Mouse (Mus musculus) erythroid progenitor cell, adult 5-6 weeks (primary cell): ENCODE measurements around the gene Plcd1. TPM values are rescaled to one million over a fixed set of nuclear protein-coding genes. Genes with fewer than 3 reads are reported as not detected.
A peak's percentile ranks its signal among the peaks of the same experiment; 100 is the strongest.

Experiments used
- ATAC-seq: replicated peaks from 2 replicates; pipeline ENCODE4 v1.8.0; 2016; ENCODE audit warnings: moderate number of reproducible peaks, mild to moderate bottlenecking, moderate TSS enrichment, inconsistent platforms; ENCODE audit not compliant: poor library complexity, low FRiP score, severe bottlenecking
- total RNA-seq, 2 experiments: library from RNA; stranded (forward) in 1 of 2; stranded (reverse) in 1 of 2; fragments of 150-400 nt in 1 of 2; fragments of 186-747, 209-891 nt in 1 of 2; gene quantifications; 2 replicates each; pipeline versions ENCODE4 v1.2.3 to v1.2.4; 2015 to 2017; ENCODE audit warnings: low replicate concordance in 2 of 2

Plcd1 gene
- not detected in 2 replicates for total RNA-seq (2015; ENCODE audit: low replicate concordance)
- total RNA-seq (2017; ENCODE audit: low replicate concordance): not detected in 2 replicates

DNA sequence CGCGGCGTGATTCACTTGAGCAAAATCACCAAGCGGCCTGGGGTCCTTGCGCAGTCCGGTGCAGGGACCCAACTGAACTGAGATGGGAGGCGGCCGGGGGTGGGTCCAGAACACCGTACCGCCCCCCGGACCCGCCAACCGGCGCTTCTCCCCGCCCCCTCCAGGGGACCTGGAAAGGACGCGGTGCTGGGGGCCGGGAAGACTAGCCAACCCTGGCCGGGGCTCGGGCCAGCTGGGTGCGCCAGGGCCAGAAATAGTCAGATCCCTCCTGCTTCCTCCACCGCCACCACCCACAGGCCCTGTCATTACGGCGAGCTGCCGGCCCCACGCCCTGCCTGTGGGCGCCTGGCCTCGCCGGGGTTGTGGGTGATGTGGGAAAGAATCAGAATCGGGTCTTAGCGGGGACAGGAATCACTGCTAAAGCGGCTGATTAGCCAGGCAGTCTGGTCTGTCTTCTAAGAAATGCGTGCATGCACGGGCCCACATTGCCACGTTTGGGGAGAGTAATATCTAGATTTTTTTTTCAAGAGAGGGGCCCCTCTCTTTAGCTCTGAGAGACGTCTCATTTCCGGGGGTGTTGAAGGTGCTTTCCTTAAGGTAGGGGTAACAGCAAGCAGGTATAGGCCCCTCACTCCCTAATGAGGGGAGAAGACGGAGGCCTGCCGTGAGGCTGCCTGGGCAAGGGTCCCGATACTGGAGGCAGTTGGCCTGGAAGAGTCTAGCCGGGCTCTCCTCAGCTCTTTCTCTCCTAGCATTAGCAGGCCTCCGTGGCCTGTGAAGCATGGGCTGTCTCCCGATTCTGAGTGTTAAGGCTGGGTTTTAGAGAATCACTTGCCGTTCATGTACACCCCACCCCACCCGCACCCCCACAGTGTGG lies at the start of gene Plcd1:
Gene Plcd1, minus strand, starts transcription at position 84 of the 877 bp plus-strand sequence.
- ATAC-seq: no peak

DNA sequence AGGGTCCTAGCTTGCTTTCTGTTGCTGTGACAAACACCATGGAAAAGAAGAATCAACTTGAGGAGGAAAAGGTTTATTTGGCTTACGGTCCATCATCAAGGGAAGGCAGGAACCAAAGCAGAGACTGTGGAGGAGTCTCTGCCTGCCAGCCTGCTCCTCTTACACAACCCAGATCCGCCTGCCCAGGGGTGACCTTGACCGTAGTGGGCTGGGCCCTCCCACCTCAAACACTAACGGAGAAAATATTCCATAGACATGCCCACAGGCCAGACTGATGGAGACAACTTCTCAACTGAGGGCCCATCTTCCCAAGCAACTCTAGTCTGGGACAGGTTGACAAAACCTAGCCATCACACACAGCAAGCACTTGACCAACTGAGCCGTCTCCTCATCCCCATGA lies 48.8 kb upstream of the Plcd1 start:
- ATAC-seq: no peak

DNA sequence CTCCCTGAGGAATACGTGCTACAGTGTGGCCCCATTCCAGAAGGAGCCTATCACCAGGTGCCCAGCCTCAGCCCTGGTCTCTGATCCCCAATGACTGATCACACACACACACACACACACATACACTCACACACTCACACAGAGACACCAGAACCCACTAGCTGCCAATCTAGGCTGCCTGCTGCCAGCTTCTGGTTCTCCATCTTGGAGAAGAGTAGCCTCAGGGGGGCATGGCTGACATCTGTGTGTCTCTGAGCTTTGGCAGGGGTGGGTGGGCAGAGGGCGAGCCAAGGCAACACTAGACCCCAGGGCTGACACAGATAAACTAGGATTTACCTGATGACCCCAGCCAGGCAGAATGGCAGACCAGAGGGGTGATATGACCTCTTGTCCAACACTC lies 45.5 kb upstream of the Plcd1 start:
- ATAC-seq: no peak

DNA sequence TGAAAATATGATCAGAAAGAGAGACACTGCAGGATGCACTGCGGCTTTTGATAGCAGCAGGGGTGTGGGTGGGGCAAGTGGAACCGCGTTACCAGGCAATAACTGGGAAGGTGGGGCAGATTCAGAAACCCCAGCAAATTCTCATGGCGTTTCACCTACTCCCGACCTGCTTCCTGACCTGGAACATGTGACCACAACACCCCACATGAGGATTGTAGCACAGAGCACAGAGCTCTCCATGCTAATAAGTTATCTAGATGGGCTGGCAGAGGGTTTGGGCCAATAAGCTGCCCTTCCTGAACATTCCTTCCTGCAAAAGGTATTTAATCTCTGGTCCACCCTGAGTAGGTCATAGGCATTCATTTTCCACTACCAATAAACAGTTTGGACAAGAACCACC lies 37.4 kb upstream of the Plcd1 start:
- ATAC-seq: no peak

DNA sequence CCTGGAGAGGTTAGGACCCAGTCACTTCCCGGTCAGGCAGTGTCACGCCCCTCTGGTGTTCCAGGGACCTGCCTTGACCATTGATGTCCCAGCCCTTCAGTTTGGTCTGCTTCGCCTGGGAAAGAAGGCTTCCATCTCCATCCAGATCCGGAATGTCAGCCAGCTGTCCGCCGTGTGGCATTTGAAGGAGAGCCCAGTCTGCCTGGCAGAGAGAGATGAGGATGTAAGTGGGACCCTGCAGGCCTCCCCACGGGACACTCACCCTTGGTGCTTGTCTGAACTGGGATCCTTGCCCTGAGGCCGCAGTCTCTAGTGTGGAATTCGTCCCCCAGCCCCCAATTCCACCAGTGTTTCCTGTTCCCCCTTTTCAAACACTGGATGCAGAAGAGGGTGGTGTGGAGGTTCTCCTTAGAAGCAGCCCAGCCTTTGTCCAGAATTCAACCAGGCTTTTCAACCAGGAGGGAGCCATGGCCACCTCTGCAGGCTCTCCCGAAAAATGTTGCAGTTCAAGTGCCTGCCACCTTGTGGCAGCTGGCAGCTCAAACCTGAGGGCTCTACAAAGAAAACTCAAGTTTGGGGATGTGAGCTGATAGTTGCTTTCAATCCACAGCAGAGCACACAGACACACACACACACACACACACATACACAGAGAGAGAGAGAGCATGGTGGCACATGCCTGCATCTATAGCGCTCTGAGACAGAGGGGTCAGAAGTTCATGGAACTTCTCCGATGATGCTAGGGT lies 35.3 kb upstream of the Plcd1 start:
- ATAC-seq: no peak

DNA sequence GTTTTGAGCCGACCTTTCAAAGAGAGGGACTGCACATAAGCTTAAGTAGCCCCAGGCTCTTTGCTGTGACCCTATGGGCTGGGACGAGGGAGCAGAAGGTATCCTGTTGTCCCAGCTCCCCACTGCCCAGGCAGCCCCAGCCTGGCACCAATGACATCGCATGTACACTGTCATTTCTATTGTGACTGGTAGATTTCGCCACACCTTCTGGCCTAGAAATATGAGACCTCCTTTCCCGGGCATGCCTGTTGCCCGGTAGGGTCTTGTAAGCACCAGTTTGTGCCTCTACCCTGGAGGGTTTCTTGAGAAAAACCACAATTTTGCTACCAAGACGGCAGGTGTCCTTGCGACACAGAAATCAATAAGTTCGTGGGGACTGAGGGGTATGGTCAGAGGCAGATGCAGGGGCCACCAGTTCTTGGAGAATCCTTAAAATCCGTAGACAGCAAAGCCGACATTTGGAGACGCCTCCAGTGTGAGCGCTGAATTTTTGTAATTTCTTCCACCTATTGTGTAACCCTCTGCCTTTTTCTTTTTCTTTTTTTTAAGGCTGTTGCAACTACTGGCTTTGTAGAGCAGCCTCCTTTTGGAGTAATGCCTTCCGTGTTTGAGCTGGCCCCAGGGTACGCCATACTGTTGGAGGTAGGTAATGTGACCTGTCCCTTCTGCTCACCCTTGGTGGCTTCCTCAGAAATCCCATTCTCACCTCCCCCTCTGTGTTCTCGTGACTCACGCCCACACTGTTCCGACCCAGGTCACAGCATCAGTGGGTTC lies 29.5 kb upstream of the Plcd1 start:
- no peak for ATAC-seq

DNA sequence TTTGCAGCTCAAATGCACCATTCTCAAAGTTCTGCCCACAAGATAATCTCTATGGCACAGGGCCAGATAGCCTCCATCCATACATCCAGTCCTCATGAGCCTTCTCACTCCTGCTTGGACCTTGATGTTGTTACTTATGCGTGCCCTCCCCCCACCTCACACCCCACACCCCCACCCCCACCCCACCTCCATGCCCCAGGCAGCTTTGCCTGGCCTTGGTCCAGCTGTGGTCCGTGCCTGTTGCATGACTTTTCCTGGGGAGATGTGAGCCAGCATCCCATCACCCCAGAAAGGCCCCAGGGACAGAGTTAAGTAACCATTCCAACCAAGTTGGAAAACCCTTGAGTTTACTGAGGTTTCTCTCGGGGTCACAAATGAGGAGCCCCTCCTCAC lies 26.9 kb upstream of the Plcd1 start:
- ATAC-seq: no peak

DNA sequence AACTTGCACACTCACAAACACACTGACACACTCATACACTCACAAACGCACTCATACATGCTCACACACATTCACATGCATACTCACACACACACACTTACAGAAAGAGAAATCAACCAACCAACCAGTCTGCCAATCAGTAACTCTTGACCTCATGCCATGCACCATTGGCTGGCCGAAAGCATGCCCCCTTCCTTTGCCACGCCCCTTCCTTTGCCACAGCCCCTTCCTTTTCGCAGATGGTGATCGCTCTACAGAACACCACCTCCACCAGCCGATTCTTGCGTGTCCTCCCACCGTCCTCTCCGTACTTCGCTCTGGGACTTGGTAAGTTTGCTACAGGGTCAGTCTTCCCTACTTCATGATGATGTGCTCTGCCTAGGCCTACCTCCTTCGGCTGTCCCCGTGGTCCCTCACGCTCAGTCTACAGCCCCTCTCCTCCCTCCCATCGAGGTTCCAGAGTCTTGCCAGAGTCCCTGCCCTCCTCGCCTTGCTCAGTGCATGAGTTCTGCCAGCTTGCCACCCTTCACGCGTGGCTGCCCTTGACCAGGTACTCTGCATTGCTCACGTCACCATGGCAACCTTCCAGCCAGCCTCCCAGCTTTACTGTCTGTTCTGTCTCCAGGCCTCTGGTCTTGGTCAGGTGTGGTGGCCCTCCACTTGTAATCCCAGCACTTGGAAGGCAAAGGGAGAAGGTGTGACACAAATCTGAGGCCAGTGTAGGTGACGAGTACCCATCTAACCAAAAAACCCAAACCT lies 26.3 kb upstream of the Plcd1 start:
- 0 out of 2 replicates have a peak, but pooled peaks have one; percentile 22 for ATAC-seq

DNA sequence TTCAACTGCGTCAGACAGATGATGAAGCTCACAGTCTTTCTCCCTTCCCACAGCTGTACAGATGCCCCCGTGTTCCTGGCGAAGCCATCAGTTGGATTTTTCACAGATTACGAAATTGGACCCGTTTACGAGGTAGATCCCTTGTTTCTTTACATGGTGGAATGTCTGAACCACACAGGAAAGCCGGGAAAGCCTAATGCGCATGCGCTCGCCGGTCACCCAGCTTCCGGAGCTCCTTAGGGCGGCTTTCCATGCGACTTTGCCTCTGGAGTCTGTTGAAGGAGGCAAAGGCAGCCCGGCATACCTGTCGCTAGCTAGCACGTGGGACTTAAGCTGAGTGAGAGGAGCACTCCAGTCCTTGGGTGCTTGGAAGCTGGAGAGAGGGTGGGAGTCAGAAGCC lies 21.6 kb upstream of the Plcd1 start:
- no peak for ATAC-seq

DNA sequence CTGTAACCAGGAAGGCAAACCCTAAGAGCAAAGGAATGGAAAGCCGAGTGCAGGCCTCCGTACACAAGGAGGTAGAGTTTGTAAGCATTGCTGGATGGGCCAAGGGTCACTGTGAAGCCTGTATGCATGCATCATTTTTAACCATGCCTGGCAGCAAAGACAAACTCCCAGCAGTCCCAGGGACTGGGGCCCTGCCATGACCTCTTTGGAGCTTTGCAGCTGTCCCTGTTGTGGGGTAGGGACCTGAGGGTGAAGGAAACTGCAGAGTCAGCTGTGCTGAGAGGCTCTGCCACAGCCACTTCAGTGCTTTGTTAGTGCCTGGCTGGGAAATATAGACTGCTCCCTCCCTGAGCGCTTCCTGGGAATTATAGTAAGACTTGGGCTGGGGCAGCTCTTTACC lies 17.3 kb upstream of the Plcd1 start:
- no peak for ATAC-seq

DNA sequence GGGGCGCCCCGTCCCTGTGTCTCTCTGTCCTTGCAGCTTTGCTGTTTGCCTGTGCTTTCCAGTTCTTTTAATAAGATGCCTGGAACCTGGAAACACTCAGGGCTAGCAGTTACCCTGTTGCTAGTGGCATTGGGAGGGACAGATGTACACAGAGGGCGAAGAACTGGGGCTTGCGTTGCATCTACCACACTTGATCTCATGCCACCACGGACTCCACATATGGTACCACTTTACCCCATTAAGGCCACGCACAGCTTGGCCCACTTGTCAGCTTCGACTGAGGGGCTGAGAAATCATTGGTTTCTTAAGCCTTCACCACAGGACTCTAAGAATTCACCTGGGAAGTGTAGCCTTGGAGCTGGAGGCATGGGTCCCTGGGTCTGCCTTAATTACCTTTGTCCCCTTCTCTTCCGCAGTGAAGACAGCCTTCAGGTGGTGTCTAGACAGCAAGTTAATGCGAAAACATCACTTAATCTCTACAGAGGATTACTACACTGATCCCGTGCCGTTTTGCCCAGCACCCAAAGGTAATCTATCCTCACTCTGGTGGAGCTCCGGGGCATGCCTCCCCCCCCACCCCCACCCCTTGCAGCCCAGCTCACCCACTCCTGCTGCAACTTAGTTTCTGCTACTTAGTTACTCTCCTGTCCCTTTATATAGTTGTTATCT lies 16.5 kb upstream of the Plcd1 start:
- ATAC-seq: no peak

DNA sequence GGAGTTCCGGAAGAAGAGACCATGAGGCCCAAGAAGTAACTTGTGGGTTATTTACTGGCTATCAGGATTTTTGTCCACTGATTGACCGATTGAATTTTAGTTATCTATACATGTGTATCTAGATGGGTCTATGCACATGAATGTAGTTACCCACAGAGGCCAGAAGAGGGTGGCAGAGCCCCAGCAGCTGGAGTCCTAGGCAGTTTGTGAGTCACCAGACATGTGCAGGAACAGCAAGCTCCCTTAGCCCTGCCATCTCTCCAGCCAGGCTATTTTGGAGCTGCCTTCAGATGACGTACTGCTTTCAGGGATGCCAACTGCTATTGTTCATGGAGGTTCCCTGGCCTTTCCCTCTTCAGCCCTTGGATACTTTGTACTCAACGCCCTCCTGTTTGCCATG lies 14.3 kb upstream of the Plcd1 start:
- ATAC-seq: no peak

DNA sequence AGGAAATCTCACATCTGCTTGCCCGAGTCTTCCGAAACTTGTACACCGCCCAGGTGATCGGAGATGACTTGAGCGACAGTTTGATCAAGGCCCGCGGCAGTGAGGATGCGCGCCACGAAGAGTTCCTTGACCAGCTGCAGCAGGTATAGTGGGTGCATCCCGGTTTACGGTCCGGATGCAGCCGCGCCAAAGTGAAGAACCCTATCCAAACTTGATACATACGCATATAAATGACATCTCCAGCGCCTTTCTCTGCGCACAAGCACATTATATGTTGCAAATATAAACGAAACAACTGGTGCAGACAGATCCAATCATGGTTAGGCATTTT lies 9.4 kb upstream of the Plcd1 start:
- ATAC-seq: no peak

DNA sequence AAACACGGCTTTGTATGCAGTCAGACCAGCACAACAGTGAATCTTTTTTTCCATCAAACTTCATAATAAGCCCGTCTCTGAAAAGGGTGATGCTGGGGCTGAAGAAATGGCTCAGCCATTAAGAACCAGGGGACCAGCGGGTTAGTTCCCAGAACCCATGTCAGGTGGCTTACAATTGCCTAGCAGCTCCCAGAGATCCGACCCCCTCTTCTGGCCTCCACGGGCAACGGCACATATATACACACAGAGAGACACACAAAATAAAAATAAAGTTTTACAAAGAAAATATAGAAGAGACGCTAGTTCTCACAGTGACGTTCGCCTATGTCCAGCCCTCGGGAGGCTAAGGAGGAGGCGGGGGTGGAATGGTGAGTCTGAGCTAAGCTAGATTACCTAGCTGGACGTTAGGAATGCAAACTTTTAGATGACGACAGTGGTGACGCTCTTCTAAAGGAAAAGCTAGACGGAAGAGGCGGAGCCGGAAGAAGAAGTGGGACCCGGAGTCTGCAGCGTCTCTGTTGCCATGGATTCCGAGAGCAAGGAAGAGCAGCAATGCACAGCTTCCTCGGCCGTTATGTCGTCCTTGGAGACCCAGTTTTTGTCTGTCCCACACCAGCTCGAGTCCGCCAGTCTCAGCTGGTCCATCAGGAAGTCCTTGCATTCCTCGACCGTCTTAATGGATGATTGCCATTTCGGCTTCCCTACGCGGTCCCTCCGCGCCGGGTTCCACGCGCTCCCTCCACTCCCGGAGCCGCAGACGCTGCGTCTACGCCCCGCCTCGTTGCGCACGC lies 8.9 kb upstream of the Plcd1 start, which contains the start of gene Dlec1:
Gene Dlec1, plus strand, starts transcription at position 487 of the 791 bp plus-strand sequence.
- no peak for ATAC-seq

DNA sequence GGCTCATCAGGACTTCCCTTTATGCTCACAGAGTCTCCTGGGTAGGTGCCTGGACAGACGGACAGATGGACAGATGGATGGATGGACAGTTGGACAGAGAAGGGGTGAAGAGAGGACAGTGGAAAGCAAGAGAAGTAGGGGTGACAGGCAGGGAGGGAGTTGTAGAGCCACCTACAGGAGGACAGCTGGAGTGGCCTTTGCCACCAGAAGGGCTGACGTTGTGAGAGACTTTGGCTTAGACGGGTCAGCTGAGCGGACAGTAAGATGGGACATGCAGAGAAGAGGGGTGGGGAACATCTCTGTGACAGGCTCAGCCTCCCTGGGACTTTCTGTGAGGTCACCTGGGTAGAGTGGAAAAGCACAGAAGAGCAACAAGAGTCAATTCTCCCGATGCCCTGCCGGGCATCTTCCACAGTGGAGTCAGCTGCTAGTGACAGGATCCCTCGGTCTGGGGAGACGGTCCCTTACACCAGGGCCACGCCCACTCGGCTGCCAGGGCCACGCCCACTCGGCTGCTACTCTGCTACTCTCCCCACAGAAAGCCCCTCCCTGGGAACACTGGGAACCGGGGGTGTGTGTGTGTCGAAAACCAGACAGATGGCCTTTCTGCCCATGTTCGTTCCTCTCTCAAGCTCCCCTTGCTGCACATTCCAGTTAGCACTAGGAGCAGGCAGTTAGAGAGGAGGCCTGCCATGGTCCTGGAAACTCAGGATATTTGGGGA lies 7.0 kb upstream of the Plcd1 start:
- peak; percentile 52; the same call in 1 of the 2 replicates for ATAC-seq

DNA sequence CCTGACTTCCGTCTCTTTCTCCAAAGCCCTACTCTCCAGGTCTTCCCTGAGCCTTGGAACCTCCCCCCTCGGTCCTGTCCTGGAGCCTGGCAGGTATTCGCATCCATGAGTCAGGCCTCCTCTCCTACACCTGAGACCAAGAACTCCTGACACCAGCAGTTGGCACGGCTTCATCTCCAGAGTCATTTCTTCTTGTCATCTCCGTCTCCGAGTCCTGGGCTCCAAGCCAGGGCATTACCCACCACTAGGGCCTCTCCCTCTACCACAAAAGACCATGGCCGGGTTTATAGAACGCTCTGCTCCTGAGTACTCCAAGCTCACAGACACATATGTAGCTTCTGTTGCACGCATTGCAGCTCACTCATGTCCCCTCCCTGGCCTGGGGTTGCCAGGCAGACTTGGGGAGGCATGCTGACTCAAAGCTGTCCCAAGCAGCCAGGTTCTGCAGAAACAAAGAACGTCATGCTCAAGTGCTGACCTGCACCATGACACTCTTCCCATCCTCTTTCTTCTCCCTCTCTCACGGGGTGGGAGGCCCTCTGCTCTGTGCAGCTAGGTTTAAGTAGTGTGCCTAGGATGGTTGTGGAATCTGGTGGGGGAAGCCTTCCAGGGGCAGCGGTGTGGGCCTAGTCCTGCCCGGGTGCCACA lies 1.3 kb upstream of the Plcd1 start:
- no peak for ATAC-seq
